Mouse (Mus musculus) adrenal gland, postnatal 4 days (tissue): ENCODE results near the gene Zfp184. TPM values are rescaled to one million over a fixed set of nuclear protein-coding genes. Genes with fewer than 3 reads are reported as not detected.

ENCODE experiments used
- DNase-seq, 2 experiments: peaks; one replicate each; pipeline ENCODE4 v3.0.0; 2021 to 2022; ENCODE audit warnings: low spot score in 2 of 2, mixed read lengths in 2 of 2
- microRNA-seq: library from miRNA; unstranded; fragments of <30 nt; microRNA quantifications from one replicate; pipeline ENCODE4 v1.2.0, GENCODE M21; 2021
- total RNA-seq, 2 experiments: library from RNA; stranded (reverse); gene quantifications; 2 replicates each; pipeline ENCODE4 v1.2.3; 2021

Gene Zfp184
- total RNA-seq, 2 experiments from 2014 or later = 3.8 to 4.7 TPM

- DNase-seq = no peak
Observed at GRCm38 (mm10) chr13:22008707-22009106, 63.8 kb downstream of the Zfp184 start.

DNA sequence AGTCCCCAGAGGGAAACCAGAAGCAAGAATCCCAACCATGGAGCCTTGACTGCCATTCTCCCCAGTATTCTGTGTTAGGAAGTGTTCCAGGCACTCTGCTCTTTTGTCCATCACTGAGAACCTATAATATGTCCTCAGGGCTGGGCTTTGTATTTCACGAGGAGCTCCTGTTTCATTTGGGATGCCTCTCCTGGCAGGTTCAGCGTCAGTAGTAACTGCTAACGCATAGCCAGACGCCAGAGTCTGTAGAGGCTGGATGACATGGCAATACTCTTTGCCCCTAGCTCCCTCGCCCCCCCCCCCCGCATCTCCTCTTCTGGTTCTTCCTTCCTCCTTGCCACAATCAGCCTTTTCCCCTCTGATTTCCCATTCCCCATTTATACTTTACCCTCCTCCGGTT, 64.7 kb downstream of the Zfp184 start, which contains the start of gene Prss16:
Prss16 (minus strand) TSS at position 101 of the 400 bp plus-strand sequence.
- no peak for DNase-seq

Small RNAs within 50 kb of the gene (microRNA-seq; reads per million reads assigned to microRNA genes)
- gene Gm44456 = not detected
- 181 reads per million, percentile 53 among the genes with 10 or more reads in this experiment for gene Mir1983

Other genes with a start within 250 kb of the Zfp184 start
- gene Olfr1359, start 247.0 kb upstream of the Zfp184 start, total RNA-seq = not detected
- 100 to 1,000 TPM; 453 to 539 TPM for gene Hist1h2bl, start 229.0 kb upstream of the Zfp184 start, total RNA-seq
- gene Hist1h2ai, start 228.7 kb upstream of the Zfp184 start, total RNA-seq = 100 to 1,000 TPM; 319 to 362 TPM
- gene Hist1h3h, start 227.4 kb upstream of the Zfp184 start, total RNA-seq = 100 to 1,000 TPM; 643 to 717 TPM
- 100 to 1,000 TPM; 142 to 169 TPM for gene Hist1h2bm, start 223.1 kb upstream of the Zfp184 start, total RNA-seq
- gene Hist1h4j, start 210.0 kb upstream of the Zfp184 start, total RNA-seq = 100 to 1,000 TPM in 1 of 2 experiments, 10 to 100 TPM in 1; 89.5 to 116 TPM
- 1,000 to 10,000 TPM; 1,000 to 1,309 TPM for gene Hist1h4k, start 194.6 kb upstream of the Zfp184 start, total RNA-seq
- 100 to 1,000 TPM; 172 to 196 TPM for gene Hist1h2ak, start 191.3 kb upstream of the Zfp184 start, total RNA-seq
- gene Hist1h2bn, start 191.0 kb upstream of the Zfp184 start, total RNA-seq = 100 to 1,000 TPM; 256 to 306 TPM
- 100 to 1,000 TPM; 315 to 390 TPM for gene Hist1h1b, start 164.5 kb upstream of the Zfp184 start, total RNA-seq
- gene Hist1h3i, start 161.7 kb upstream of the Zfp184 start, total RNA-seq = 100 to 1,000 TPM; 511 to 579 TPM
- gene Hist1h2an, start 157.9 kb upstream of the Zfp184 start, total RNA-seq = 100 to 1,000 TPM; 122 to 129 TPM
- 100 to 1,000 TPM; 192 to 223 TPM for gene Hist1h2bp, start 157.6 kb upstream of the Zfp184 start, total RNA-seq
- gene Hist1h2bq, start 134.9 kb upstream of the Zfp184 start, total RNA-seq = 100 to 1,000 TPM; 352 to 396 TPM
- gene Hist1h2ao, start 134.6 kb upstream of the Zfp184 start, total RNA-seq = 100 to 1,000 TPM; 477 to 608 TPM
- 100 to 1,000 TPM; 742 to 886 TPM for gene Hist1h4m, start 133.3 kb upstream of the Zfp184 start, total RNA-seq
- 100 to 1,000 TPM; 144 to 157 TPM for gene Hist1h4n, start 112.9 kb upstream of the Zfp184 start, total RNA-seq
- gene Hist1h2ap, start 111.6 kb upstream of the Zfp184 start, total RNA-seq = 100 to 1,000 TPM; 329 to 379 TPM
- 100 to 1,000 TPM; 346 to 390 TPM for gene Hist1h2br, start 111.4 kb upstream of the Zfp184 start, total RNA-seq
- not detected for gene Pom121l2, start 36.1 kb downstream of the Zfp184 start, total RNA-seq
- gene Prss16, start 64.6 kb downstream of the Zfp184 start, total RNA-seq = not detected
- gene Hist1h2ah, start 90.5 kb downstream of the Zfp184 start, total RNA-seq = 100 to 1,000 TPM; 349 to 449 TPM
- gene Hist1h2bk, start 90.8 kb downstream of the Zfp184 start, total RNA-seq = 100 to 1,000 TPM; 500 to 615 TPM
- gene Hist1h4i, start 96.3 kb downstream of the Zfp184 start, total RNA-seq = 100 to 1,000 TPM; 221 to 240 TPM
- gene Hist1h2ag, start 97.8 kb downstream of the Zfp184 start, total RNA-seq = 100 to 1,000 TPM; 373 to 414 TPM
- 100 to 1,000 TPM; 290 to 321 TPM for gene Hist1h2bj, start 98.1 kb downstream of the Zfp184 start, total RNA-seq
- not detected for gene Vmn1r188, start 139.3 kb downstream of the Zfp184 start, total RNA-seq
- not detected for gene Vmn1r189, start 160.7 kb downstream of the Zfp184 start, total RNA-seq
- gene Vmn1r191, start 238.9 kb downstream of the Zfp184 start, total RNA-seq = not detected
- not detected for gene Vmn1r192, start 246.0 kb downstream of the Zfp184 start, total RNA-seq